Mouse (Mus musculus): ENCODE results near the gene 2900026A02Rik.

2900026A02Rik gene

DNA sequence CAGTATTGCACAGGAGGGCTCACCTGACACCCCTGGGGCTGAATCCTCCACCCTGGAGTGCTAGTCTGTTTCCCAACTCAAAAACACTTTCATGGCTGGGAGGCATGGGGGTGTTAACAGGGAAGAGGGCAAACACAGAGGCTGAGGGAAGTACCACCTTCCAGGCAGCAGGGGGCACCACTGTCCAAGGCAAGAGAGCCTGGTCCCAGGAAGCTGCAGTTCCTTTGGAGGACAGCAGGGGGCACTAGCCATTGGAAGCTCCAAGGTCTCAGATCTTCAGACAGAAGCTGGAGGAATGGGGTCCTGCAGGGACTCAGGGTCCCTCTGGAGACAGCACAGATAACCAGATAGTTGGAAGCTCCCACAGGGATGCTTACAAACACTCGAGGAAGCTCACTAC lies 121.5 kb downstream of the 2900026A02Rik start:
- DNase-seq (ENCODE audit: low read depth, low spot score) = peak; percentile 84

DNA sequence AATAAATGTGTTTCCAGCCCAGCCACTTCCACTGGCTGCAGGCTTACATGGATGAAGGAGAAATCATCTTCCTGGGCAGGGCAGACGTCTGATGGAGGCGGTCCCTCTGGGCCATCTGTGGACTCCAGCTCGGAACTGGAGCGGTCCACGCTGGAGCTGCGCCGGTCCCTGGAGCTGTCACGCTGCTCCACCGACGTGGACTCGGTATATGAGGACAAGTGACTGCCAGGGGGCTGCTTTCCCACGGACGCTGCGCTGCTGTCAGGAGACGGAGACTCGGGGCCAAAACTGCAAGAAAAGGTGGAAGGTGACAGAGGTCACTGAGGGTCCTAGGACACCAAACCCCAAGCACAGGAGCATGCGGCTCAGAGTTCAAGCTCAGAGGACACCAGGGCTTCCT lies 123.5 kb downstream of the 2900026A02Rik start:
- no peak for DNase-seq (ENCODE audit: low read depth, low spot score)

DNA sequence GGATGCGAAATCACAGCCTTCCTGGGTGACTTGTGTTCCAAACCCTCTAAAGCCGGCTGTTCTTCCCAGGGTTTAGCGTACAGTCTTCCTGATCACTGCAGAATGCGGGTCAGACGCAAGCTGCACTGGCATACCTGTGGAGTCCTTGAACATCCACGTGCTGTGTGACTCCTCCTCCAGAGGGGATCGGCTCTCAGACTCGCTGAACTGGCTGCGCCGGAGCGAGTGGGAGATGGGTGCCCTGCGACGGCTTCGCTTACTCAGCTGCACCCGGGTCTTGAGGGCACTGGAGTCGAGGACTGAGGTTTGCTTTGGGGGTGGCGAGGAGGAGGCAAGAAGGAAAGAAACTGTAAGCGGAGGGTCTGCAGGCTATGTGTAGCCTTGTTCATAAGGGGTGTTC lies 125.6 kb downstream of the 2900026A02Rik start:
- no peak for DNase-seq (ENCODE audit: low read depth, low spot score)

DNA sequence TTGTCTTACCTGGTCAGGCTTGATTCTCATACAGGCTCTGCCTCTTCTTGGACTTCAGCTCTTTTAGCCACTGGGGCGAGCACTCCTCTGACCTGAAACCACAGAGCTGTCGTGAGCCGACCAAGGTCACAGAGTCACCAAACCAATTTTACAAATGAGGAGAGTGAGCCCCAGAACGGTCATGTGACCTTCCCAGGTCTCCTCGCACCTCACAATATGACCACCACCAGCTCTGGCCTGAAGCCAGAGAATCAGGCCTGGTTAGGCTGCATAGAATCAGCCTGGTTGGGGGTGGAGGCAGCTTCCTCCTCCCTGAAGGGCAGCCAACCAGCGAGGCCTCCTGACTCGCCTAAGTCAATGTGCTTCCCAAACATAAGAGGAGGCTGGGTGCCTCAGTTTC lies 128.6 kb downstream of the 2900026A02Rik start:
- DNase-seq (ENCODE audit: low read depth, low spot score) = no peak

DNA sequence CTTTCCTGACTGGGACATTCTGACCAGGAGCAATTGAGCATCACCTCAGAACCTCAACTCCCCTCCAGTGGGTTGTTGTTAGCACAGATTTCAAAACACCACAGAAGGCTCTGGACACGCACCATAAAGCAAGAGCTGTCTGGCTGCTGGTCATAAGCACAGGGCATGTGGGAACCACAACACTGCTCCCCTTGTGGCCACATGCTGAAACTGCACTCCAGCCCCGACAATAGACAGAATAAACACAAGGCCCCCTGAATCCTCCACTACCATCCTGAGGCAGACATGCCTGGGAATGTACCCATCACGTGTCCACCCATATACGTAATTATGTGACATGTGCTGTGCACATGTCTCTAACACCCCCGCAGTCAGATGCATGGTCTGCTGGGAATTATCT lies 129.9 kb downstream of the 2900026A02Rik start:
- peak; percentile 78 for DNase-seq (ENCODE audit: low read depth, low spot score)

DNA sequence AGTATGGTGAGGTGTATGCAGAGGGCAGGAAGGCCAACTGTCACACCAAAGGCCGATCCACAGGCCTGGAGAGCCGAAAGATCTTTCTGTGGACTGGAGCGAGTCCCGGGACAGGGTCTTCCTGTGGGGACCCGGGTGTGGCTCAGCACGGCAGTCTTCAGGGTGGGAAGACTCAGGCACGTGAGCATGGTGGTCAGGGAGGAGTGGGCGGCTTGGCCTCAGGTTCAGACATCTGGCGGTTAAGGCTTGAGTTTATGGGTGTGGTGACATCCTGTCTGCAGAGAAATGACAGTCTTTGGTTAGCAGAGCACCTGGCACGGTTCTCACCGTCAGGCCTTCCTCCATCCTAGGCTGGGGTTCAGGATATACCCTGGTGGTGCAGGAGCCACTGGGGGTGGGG lies 130.3 kb downstream of the 2900026A02Rik start:
- DNase-seq (ENCODE audit: low read depth, low spot score) = no peak

DNA sequence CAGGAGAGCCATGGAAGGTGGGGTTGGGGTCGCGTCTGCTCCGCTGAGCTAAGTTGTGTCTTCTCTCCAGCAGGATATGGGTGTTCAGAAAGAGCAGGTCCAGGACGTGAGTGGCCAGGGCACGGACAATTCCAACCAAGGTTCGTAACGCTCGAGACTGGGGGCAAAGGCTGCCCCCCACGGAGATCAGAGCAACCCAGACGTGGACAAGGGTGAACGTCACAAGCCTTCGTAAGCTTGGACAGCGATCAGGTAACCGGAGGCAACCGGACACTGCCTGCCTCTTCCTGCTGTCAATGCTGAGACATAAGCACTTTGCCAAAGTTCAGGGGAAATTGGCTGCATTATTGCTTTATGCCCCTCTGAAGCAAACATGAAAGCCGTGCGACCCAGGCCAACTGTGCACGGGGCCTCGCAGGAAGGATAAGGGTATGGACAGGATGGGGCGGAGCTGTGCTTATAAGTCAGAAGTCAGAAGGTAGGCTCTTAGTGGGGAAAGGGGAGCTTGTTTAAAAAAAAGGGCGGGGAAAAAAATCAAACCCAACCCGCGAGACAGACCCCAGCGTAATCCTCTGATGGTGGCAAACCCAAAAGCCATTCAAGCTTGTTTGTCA lies 130.9 kb downstream of the 2900026A02Rik start:
- no peak for DNase-seq (ENCODE audit: low read depth, low spot score)

DNA sequence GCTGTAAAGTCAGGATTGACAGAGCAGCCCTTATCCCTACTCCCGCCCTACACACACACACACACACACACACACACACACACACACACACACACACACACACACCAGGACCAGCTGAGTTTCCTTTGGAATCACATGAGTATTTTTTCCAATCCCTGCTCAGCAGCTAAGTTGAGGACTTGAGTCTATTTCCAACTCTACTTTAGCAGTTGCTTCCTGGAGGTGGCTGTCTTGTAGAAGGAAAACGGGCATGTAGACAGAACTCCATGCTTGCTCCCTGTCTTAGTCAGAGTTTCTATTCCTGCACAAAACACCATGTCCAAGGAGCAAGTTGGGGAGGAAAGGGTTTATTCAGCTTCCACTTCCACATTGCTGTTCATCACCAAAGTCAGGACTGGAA lies 133.6 kb downstream of the 2900026A02Rik start:
- DNase-seq (ENCODE audit: low read depth, low spot score) = no peak

DNA sequence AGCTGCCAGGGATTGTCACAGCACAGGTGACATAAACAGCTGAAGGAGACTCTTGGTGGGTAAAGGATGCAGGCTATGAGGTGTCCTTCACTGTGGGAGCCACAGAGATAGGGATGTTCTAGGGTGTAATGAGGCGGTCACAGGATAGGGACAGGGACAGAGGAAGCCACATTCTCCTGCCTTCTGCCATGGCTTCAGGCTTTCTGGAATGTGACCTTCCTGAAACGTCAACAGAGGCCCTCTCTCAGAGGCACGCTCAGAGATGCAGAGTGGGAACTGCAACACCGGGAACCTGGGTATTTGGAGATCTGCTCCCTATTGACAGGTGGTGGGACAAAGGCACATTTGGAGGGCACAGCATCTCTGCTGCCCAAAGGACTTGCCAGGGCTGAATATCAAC lies 134.0 kb downstream of the 2900026A02Rik start:
- DNase-seq (ENCODE audit: low read depth, low spot score) = no peak

DNA sequence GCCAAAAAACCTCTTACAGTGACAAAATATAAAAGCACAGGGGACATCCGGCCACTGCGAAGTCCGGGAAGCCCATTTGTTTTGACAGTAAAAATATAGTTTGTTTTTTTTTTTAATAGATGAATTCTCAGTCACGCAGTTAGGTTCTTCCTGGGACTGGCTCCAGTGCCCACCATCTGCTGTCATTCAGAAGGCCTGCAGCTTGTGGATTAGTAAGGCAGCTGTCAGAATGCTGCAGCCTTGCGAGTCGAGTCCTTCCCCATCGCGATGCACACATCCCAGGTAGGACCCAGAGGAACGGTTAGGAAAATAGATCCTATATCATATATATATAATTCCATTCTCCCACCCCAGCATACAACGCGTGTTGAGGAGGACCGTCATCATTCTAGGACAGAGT lies 134.6 kb downstream of the 2900026A02Rik start:
- no peak for DNase-seq (ENCODE audit: low read depth, low spot score)

DNA sequence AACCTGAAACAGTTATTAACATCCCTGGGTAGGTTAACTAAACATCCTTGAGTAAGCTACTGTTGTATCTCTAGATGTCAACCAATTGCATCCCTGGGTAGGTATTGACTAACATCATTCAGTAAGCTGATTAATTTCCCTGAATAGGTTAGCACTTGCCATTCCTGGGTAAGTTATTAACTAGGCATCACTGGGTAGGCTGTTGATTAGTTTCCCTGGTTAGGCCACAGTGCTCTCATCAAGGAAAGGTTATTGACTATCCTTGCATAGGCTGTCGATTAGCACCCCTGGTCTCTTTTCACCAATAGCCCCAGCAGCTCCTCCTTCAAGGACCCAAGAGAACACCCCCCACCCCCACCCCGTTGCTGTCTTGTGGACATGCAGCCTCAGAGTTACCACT lies 135.1 kb downstream of the 2900026A02Rik start:
- DNase-seq (ENCODE audit: low read depth, low spot score) = peak; percentile 38

DNA sequence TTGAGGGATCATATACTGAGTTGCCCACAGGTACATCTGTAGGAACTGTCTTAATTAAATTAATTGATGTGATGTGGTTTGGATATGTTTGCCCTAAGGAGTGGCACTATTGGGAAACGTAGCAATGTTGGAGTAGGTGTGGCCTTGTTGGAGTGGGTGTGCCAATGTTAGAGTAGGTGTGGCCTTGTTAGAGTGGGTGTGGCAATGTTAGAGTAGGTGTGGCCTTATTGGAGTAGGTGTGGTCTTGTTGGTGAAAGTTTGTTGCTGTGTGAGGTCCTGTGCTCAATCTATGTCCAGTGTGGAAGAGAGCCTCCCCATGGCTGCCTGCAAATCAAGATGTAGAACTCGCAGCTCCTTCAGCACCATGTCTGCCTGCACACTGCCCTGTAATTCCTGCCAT lies 136.7 kb downstream of the 2900026A02Rik start:
- DNase-seq (ENCODE audit: low read depth, low spot score) = peak; percentile 74

DNA sequence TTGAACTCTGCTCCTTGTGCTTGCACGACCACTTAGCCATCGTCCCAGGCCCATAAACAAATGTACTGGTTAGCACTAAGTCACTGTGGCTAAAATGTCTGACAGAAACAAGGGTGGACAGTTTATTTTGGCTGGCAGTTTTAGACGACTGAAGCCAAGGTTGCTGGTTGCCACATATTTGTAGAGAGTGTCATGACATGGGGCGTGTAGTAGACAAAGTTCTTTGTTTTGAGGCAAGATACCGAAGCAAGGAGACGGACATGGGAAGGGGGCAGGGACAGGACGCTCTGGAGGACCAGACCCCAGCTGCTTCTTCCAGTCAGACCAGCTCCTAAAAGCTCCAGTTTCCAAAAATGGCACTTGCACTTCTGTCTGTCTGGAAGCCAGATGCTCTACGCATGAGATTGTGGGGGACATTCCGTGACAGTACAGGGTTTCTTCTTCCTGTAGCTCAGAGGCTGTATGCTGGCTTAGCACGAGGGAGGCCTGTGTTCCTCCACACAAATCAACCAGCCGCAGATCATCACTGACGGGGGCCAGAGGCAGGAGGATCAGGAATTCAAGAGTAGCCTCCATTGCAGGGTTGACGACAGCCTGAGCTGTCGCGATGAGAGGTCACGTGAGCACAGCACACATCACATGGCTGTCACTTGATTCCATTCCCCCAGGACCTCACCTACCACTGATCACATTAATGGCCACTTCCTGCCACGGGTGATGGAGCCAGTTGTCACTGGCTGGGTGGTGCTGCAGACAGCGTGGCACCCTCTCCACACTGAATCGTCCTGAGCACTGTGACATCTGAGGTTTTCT lies 138.5 kb downstream of the 2900026A02Rik start:
- peak; percentile 13 for DNase-seq (ENCODE audit: low read depth, low spot score)

DNA sequence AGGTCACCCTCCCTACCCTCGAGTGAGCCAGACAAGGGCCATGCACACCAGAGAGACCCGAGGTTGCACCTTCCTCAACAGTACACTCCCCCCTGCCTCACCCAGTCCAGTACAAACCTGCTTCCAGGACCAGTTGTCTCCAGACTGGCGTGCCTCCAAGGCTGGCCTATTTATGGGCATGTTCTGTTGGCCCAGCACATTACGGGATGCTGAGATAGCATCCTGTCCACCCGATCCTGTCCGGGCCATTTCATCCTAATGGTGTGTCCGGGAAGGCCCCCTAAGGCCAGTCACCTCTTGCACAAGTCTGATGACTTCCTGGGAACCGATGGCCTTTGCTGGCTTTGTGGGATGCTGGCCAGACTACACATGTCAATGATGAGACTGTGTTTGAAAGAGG lies 139.6 kb downstream of the 2900026A02Rik start, which contains the start of gene Crybb3:
Gene Crybb3 (minus strand): TSS at position 146 of the 400 bp plus-strand sequence.
- no peak for DNase-seq (ENCODE audit: low read depth, low spot score)

DNA sequence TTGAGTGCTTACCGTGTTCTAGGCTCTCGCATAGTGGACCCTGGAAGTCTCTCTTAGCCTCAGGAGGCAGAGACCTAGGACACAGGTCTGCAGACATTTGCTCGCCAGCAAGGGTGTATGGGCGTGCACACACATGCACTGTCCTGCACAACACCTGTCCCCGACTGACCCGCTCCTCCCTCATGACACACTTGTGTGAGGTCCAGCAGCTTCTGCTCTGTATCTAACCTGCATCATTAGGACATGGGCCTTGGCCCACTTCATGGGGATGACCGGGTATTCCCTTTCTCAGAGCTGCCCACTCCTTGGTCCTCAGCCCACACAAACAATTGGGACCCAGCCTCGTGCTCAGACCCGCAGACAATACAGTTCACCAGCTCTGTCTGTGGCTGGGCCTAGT lies 140.0 kb downstream of the 2900026A02Rik start:
- no peak for DNase-seq (ENCODE audit: low read depth, low spot score)

DNA sequence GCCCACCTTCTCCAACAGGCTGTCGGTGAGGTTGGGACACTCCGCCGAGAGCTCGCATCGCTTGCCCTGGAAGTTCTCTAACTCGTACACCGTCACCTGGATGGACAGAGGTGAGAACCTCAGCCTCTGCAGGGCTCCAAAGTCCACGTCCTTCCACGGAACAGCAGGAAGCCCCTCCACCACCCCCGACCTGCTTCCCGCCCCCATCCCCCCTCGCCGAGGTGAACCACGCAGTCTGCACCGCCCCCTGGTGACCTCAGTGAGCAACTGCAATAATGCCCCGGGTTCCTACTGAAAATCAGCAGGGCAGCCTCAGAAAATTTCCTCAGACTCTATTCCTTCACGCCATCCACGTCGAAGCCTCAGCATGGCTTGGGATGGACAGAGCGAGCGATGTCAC lies 141.3 kb downstream of the 2900026A02Rik start:
- DNase-seq (ENCODE audit: low read depth, low spot score) = peak; percentile 64

DNA sequence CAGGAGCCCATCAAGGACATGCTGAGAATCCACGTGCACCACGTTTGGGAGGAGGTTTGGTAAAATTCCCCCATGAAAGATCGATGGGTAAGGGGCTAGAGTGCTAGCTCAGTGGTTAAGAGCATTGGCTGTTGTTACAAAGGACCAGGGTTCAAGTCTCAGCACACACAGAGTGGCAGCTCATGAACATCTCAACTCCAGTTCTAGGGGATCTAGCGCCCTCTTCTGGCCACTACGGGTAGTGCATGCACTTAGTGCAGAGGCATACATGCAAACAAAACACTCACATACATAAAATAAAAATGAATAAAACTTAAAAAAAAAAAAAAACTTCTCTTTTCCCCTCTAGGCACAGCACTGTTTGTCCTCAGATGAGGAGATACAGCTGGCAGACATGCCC lies 142.3 kb downstream of the 2900026A02Rik start:
- peak; percentile 70 for DNase-seq (ENCODE audit: low read depth, low spot score)

DNA sequence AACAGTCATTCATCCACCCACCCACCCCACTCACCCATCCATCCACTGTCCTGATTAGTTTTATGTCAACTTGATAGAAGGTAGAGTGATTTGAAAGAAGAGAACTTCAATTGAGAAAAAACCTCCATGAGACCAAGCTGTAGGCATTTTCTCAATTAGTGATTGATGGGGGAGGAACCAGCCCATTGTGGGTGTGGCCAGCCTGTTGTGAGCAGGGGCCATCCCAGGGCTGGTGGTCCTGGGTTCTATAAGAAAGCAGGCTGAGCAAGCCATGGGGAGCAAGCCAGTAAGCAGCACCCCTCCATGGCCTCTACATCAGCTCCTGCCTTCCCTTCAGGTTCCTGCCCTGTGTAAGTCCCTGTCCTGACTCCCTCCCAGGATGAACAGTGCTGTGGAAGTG lies 151.0 kb downstream of the 2900026A02Rik start, which contains the start of gene Crybb2:
Gene Crybb2 (minus strand): TSS at position 101 of the 400 bp plus-strand sequence.
- no peak for DNase-seq (ENCODE audit: low read depth, low spot score)

DNA sequence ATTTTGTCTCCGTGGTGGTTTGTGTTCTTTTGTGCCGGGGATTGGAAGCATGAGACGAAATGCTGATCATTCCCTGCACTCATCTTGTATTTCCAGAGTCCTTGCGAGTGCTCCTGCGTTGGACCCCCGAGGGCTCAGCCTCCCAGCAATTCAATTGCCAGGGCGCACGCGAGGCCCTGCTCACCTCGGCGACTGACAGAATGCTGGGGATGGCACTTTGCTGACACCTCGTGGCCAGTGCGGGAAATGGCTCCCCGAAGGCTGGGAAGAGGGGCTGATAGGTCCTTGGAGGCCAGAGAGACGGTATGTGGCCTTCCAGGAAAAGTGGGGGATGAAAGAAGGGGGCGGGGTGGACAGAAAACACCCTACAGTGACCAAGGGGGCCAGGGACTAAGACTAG lies 166.7 kb downstream of the 2900026A02Rik start:
- peak; percentile 69 for DNase-seq (ENCODE audit: low read depth, low spot score)

DNA sequence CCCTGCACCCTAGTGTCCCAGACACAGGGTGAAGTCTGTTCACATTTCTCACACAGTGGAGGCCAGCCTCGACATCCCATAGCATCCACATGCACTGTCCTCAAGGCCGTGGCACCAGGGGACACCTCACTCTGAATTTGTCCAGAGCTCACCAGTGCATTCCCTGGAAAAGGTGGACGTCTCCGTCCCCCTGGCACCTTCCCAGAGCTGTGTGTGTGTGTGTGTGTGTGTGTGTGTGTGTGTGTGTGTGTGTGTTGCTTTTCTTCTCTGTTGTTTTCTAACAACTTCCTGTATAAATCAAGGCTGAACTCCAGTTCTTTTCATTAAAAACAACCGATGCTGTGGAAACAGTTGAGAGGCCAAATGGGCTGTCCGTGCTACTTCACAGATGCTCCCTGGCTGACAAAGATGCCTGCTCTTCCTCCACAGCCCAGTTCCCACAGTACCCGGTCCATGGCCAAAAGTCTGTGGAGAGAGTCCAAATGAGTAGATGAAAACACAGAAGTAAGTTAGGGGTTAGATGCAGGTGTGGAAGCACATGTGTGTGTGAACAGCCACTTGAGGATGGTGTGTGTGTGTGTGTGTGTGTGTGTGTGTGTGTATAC lies 170.4 kb downstream of the 2900026A02Rik start:
- no peak for DNase-seq (ENCODE audit: low read depth, low spot score)

DNA sequence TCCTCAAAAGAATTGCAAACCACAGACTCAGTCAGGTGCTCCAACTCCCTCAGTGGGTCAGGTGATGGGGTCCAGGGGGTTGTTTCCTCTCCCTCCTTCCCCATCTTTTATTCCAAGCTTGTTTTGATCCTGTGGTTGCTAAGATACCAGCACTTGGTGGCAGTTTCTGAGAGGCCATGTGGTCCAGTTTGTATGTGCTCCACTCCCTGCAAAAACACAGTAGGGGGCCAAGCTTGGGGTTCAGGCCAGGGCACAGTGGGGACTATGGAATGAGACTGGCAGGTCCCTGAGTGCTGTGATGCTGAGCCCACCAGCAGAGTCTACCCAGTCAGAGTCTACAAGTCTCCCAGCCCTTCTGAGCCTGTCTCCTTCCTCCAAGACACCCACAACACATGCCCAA lies 171.2 kb downstream of the 2900026A02Rik start:
- no peak for DNase-seq (ENCODE audit: low read depth, low spot score)

DNA sequence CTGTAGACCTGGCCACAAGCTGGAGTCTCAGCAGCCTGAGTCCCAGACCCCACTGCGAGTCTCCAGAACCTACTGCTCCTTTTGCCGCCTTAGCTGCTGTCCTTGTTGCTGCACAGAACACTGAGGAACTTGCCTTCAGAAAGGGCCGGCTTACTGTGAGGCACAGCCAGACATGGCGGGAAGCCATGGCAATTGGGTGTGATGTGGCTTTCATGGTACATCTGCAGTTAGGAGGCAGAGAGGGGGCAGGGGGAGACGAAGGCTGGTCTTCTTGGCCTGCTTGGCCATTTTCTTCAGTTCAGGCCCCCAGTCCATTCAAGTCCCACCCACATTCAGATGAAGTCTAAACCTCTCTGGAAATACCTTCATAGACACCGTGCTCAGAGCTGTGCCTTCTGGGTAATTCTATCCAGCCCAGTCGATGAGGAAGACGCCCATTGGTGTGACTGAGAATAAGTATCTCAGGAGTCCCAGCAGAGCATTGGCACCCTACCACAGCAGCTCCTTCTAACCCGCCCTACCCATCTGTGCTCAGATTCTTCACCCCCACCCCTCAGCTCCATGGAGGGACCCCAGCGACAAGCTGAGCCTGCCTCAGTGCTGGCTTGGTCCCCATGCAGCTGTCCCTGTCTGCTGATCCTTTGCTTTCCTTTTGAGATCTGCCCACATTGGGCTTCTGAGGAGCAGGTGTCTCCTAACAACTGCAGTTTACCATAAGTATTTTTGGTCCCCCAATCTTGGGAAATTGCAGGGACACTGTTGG lies 175.3 kb downstream of the 2900026A02Rik start:
- peak; percentile 51 for DNase-seq (ENCODE audit: low read depth, low spot score)

All from R1 (cell line).